Mouse (Mus musculus) urinary bladder, postnatal 14 days (tissue): ENCODE data around the gene Efhd1.
A peak's percentile ranks its signal among the peaks of the same experiment; 100 is the strongest.

Source experiments
- DNase-seq: peaks from one replicate; pipeline ENCODE4 v3.0.0; 2021; ENCODE audit warnings: low spot score

Efhd1 gene

DNA sequence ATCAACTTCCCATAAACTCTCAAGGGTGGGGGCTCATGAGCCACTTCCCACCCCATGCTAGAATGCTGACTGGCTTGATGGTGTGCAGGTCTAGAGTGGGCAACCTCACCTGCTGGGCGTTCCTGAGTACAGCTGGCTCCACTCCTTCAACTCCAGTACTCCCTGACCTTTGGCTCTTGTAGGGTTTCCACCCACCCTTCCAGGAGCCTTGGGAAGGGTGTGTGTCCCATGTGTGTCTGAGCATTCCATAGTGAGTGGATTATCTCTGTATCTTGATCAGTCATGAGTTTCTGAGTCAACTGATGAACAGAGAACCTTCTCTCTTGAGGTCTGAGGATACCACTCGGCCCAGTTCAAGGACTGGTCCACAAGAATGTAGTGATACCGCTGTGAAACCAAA, 44.8 kb downstream of the Efhd1 start:
- DNase-seq = no peak

DNA sequence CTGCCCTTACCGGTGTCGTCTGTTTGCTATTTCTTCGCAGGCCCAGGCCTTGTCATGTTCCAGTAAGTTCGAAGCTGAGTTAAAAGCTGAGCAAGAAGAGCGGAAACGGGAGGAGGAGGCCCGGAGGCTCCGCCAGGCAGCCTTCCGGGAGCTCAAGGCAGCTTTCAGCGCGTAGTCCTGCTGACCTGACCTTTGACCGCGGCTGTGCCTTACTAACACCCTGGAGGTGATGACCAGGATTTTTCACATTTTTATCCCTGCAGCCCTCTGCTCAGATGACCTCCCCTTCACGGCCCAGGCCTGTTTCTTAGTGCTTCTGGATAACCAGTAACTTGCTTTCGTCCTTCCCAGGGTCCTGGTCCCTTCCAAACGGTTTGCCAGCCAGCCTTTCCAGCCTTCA, 45.5 kb downstream of the Efhd1 start:
- no peak for DNase-seq

DNA sequence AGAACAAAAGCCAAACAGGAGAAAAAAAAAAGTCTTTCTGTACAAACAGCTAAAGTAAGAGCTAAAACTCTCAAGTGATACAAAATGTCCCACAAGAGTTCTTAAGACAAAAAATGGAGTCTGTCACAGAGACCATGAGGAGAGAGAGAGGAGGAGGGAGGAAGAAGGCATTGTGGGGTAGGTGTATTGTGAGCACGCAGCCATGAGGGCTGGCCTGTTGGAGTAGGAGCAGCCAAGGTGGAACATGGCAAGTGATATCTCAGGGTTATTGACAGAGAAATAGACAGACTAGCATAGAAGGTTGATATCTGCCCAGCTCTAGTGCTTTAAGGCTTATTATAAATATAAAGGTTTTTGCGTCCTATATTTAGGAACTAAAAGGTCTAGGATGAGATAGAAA, 48.5 kb downstream of the Efhd1 start:
- DNase-seq = no peak

DNA sequence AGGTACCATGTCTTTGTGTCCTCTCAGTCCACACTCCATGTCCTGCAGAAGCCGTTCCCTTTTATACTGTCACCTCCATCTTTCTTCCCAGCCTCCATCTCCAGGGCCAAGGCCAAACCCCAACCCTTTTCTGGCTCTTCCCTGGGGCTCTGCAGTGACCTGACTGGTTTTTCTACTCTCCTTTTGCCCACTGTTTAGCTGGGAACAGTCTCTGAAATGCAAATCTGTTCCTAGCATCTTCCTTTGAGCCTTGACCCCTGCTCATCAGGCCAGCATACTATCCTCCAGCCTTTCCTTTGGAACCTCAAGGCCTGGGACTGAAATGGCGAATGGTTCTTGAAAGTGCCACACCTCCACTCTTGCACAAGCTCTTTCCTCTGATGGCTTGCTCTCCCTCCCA, 49.0 kb downstream of the Efhd1 start:
- DNase-seq = no peak

DNA sequence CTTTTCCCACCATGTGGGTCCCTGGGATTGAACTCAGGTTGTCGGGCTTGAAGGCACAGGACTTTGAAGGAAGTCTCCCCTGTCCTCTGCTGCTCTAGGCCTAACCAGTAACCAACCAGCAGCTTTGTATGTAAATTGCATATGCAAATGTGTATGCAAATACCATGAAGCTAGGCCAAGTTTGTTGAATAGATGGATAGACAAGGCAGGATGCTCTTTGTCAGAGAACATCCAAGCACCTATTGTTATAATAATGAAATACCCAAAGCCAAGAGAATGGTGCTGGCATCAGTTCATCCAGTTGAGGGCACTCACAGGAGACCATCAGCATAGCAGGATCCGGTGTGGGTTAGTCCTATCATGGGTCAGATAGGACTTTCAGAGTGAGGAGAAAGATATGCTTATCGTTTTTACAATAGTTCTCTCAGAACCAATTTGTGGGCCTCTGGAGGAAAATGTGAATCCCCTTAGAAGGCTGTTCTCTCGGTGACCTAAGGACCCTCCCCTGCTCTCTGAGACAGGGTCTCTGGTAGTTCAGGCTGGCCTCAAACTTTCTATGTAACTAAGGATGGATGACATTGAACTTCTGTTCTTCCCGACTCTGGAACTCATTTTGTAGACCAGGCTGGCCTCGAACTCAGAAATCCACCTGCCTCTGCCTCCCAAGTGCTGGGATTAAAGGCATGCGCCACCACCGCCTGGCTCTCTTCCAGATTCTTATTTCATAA, 49.8 kb downstream of the Efhd1 start:
- DNase-seq = no peak

DNA sequence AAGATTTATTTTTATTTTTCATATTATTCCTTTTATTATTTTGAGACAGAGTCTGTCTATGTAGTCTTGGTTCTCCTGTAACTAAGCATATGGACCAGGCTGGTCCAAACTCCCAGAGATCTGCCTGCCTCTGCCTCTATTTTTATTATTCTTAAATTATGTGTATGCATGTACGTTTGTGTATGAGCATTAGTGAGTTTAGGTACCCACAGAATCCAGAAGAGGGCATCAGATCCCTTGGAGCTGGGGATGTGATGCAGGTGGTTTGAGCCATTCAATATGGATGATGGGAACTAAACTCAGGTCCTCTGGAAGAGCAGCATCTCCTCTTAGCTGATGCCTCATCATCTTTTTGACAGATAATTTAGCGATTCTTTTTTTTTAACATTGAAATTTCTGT, 51.3 kb downstream of the Efhd1 start:
- DNase-seq = no peak

DNA sequence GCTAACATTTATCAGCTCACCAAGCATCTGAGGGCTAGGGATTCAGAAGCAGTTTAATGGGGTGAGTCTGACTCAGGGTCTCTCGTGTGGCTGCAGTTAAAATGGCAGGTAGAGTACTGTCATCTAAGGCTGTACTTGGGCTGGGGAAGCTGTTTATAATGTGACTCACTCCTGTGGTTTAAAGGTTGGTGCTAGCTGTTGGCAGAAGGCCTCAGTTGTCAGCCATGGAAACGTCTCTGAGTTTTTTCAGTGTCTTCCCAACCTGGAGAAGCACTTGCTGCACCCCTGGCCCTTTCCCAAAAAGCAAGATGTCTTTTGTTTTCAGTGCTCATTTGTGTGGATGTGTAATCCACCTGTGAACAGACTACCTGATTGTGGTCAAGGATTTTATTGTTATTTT, 51.7 kb downstream of the Efhd1 start:
- no peak for DNase-seq

DNA sequence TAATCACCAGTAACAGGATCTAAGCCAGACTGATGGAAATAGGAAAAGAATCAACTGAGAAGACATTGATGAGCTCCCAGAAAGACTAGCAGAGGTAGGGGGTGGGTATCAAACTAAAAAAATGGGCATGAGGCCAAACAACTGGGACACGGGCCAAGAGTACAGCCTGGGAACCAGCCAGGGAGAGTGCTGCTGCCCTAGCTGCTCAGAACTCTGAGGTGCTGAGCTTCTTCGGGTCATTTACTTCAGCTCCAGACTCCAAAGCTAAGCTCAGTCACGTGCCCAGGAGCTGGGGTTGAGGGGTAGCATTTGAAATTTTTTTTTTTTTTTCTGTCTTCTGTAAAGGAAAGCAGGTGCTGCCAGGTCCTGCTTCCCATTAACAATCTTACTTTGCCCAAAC, 52.5 kb downstream of the Efhd1 start:
- DNase-seq = peak; percentile 42

DNA sequence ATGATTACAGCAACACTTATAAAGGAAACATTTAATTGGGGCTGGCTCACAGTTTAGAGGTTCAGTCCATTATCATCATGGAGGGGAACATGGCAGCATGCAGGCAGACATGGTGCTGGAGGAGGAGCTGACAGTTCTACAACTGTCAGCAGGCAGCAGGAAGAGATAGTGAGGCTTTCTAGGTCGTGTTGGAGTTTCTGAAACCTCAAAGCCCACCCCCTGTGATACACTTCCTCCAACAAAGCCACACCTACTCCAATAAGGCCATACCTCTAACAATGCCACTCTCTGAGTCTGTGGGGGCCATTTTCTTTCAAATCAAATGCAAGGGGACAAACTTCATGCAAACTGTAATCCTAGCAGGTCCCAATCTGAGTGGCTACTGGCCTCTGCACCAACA, 56.9 kb downstream of the Efhd1 start:
- DNase-seq = no peak

DNA sequence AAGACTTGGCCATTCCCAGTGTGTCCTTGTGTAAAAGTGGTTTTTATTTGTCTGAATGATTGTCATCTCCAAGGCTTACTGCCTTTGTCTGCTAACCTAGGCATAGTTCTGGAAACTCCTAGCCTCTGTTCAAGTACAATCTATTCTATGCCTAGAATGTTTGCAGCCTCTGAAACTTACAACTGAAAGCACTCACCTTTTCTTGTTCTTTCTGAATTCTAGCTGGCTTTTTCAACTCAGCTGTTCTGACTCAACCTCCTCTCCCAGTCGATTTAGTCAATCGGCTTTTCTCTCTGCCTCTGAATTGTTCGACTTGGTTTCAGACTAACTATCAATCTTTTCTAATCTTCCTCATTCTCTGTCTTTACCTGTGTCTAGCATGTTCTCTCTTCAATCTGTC, 58.6 kb downstream of the Efhd1 start:
- DNase-seq = no peak

DNA sequence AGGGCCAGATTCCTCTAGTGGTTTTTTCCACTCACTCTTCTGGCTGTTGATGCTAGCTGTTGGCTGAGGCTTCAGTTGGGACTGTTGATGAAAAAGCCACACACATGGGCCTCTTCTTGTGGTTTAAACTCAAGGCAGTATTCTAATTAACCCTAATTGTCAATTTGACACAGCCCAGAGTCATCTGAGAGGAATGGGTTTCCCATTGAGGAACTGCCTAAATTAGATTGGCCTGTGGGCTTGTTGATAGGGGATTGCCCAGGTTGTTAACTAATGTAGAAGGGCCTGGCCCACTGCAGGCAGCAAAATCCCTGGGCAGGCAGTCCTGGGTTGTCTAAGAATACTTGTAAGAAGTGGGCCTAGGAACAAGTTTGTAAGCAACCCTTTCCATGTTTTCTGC, 60.5 kb downstream of the Efhd1 start:
- no peak for DNase-seq

DNA sequence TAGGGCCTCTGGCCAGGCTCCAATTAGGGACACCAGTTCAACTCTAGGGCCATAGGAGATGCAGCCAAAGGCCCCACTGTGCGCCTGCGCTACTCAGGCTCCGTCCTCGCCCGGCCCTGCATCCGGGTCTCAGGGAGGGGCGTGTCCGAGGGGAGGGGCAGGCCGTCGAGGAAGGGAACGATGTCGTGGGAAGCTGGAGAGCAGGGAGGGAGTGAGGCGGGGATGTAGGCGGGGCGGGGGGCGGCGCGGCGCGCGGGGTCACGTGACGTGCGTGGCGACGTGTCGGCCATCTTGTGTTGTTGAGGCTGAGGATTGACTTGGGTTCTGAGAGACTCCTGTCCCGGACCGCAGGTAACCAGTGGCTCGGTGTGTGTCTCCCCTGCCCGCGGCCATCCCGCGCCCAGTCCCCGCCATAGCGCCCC, 62.6 kb downstream of the Efhd1 start, which contains the start of gene Gigyf2:
TSS of gene Gigyf2 (plus strand) at position 257 of the 422 bp plus-strand sequence.
- peak; percentile 97 for DNase-seq

DNA sequence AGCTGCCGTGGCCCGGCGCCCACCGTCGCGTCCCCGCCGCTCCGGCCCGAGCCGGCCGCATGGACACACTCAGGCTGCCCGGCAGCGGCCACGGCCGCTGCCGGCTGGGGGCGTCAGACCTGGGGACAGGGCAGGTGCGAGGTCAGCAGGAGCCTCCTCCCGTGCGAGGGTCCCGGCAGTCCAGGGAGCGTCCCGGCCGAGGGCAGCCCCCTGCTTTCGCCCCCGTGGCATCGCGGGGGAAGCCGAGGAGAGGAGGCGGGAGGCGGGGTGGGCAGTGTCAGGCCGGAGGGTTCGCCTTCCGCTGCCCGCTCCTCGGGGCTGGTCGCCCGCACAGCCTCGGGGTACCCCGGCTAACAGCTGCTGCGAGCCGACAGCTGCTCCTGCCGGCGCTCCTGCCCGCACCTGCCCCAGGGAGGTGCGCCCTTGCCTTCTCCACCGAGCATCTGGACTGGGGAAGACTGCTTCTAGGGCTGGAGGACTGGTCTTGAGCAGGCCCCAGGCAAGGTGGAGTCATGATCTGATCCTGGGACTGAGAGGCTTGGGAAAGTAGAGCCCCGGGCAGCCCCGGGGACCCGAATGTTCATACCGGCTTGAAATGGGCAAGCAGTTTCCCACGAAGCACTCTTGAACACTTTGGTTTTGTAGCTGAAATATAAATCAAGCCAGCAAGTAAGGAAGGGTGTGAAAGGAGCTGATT, 63.1 kb downstream of the Efhd1 start:
- peak; percentile 31 for DNase-seq

DNA sequence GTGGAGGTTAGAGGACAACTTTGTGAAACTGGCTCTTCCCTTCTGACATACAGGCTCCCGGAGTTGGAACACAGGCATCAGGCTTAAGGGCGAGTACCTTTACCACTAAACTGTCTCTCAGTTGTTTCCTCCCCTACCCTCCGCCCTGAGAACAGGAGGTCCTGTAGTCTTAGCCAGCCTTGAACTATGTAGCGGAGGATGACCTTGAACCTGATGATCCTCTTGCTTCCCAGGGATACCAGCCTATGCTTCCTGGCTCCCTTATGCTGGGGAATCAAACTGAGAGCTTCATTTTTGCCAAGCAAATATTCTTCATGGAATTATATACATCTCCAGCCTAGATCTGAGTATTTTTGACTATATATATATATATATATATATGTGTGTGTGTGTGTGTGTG, 67.6 kb downstream of the Efhd1 start:
- no peak for DNase-seq

DNA sequence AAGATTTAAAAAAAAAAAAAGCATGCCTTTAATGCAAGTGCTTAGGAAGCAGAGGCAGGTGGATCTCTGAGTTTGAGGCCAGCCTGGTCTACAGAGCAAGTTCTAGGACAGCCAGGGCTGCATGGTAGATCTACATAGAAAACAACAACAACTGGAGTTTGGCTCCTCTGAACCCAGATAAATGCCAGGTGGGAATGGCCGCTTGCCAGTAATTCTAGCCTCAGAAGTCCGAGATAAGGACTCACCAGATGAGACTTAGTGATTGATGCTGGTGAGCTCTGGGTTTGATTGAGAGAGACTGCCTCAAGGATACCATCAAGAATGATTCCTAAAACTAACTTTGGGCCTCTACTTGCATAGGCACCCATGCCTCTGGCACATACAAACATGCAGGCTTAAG, 86.4 kb downstream of the Efhd1 start:
- no peak for DNase-seq

DNA sequence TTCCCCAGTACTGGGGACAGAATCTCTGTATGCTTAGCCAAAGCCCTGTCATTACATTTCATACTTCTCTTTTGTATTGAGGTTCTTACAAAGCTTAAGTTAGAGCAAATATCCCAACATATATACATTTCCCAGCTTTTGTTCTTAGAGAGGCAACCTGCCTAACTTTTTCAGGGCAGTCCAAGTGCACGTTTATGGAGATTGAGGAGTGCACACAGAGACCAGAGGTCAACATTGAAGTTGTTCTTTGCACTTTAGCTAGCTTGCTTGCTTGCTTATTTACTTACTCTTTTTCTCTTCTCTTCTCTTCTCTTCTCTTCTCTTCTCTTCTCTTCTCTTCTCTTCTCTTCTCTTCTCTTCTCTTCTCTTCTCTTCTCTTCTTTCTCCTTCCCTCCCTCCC, 96.1 kb downstream of the Efhd1 start:
- no peak for DNase-seq
